In the genomic region with DNA sequence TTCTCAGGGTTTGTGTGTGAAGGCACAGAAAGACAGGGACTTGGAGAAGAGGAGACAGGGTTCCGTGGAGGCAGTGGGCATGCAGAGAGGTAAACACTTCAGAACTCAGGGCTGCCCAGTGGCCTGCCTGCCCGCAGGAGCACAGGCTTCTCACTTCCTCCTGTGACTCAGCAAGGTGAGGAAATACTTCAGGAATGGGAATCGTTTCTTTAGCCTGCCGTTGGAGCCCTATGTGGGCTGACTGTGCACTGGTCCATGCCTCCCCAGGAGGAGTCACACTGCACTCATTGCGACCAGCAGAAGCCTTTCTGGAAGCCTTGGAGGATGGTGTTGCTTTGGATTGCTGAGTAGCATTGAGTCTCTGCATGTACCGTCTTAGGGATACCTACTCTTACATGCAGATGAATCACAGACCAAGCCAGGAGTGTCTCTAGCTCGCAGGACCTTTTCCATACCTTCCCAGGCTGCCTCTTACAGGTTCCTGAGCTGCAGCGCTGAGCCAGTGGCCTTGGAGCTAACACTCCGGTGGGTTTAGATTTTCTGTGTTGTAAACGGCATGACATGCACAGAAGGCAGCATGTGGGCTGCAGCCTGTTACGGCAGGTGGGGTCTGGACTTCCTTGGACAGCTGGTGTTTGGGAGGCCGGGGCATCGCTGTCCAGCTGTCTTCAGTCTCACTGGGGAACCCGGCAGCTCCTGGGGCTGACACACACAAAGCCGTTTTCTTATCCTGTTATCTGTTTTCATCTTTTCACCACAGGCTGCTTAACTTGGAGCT, we compare ENCODE assay signal across 13 mouse cellular contexts. TPM values are rescaled to one million over a fixed set of nuclear protein-coding genes. Genes with fewer than 3 reads are reported as not detected.
DNase-seq lines count a peak whose midpoint lies in the region; ATAC-seq and TF ChIP-seq lines count a peak whose summit lies in the region.
"Had no signal": no experiment of that assay in that cellular context is flagged by ENCODE, and none has a peak within 500 bp of the region (broad histone marks: within the 10 kb centered on the region; RNA-seq: fewer than 3 reads in every experiment).

No protein-coding gene starts in this region.

- H3K9me3 ChIP-seq in kidney, embryonic 15.5 days (replicated peaks) = no peaks in the 10 kb centered on the region
- H3K9me3 ChIP-seq in hindbrain, embryonic 16.5 days (ENCODE audit: control insufficient read depth, low read length) = no peaks in the 10 kb centered on the region
- no peaks in the 10 kb centered on the region for H3K9me3 ChIP-seq in neural tube, embryonic 11.5 days (ENCODE audit: control insufficient read depth, low read length)
- H3K9me3 ChIP-seq in heart, embryonic 10.5 days = no peaks in the 10 kb centered on the region
- H3K9me3 ChIP-seq: embryonic facial prominence, embryonic 12.5 days; lung, embryonic 15.5 days had no signal

- H3K4me2 ChIP-seq in kidney, embryonic 15.5 days = no peak overlapping the region
- no peak overlapping the region for H3K4me2 ChIP-seq in hindbrain, embryonic 16.5 days (ENCODE audit: low read length)
- H3K4me2 ChIP-seq in neural tube, embryonic 11.5 days (ENCODE audit: low read depth) = no peak overlapping the region
- H3K4me2 ChIP-seq: embryonic facial prominence, embryonic 12.5 days; heart, embryonic 11.5 days; lung, embryonic 15.5 days had no signal

- no peak for TF ChIP-seq CTCF in cerebellum, adult 2 months (IDR thresholded peaks at IDR 0.05; ENCODE audit: borderline replicate concordance, insufficient read depth, low read depth, low read length)

- no peaks in the 10 kb centered on the region for H3K27me3 ChIP-seq in kidney, embryonic 15.5 days
- H3K27me3 ChIP-seq in hindbrain, embryonic 16.5 days (replicated peaks; ENCODE audit: control insufficient read depth, insufficient read depth, low read length) = no peaks in the 10 kb centered on the region
- H3K27me3 ChIP-seq in neural tube, embryonic 11.5 days (ENCODE audit: control insufficient read depth, insufficient read depth, low read length) = no peaks in the 10 kb centered on the region
- no peaks in the 10 kb centered on the region for H3K27me3 ChIP-seq in cerebellum, adult 2 months (ENCODE audit: control insufficient read depth, insufficient read depth, low read length)
- no peaks in the 10 kb centered on the region; the same call in none of the 2 replicates for H3K27me3 ChIP-seq in heart, embryonic 10.5 days (ENCODE audit: insufficient read depth, poor library complexity, severe bottlenecking)
- H3K27me3 ChIP-seq: embryonic facial prominence, embryonic 12.5 days; lung, embryonic 15.5 days had no signal

- H3K27ac ChIP-seq in kidney, embryonic 15.5 days = peak overlapping the region; percentile 19; the same call in 1 of the 2 replicates
- H3K27ac ChIP-seq in hindbrain, embryonic 16.5 days (ENCODE audit: low read depth, low read length) = peak overlapping the region; percentile 56
- no peak overlapping the region for H3K27ac ChIP-seq in neural tube, embryonic 11.5 days (ENCODE audit: low read depth, low read length)
- H3K27ac ChIP-seq in cerebellum, adult 2 months (ENCODE audit: insufficient read depth, low read length) = no peak overlapping the region
- no peak overlapping the region for H3K27ac ChIP-seq in heart, embryonic 10.5 days
- H3K27ac ChIP-seq: embryonic facial prominence, embryonic 12.5 days; lung, embryonic 15.5 days had no signal

- no peak overlapping the region for H3K9ac ChIP-seq in kidney, embryonic 15.5 days
- no peak overlapping the region for H3K9ac ChIP-seq in hindbrain, embryonic 16.5 days (ENCODE audit: low read depth, low read length)
- H3K9ac ChIP-seq in neural tube, embryonic 11.5 days (ENCODE audit: low read length) = no peak overlapping the region
- H3K9ac ChIP-seq: embryonic facial prominence, embryonic 12.5 days; lung, embryonic 15.5 days had no signal

- TF ChIP-seq POLR2A in cerebellum, adult 2 months (IDR thresholded peaks at IDR 0.05; ENCODE audit: borderline replicate concordance, insufficient read depth, low read length) = no peak

- no peak for DNase-seq in kidney, adult 8-10 months
- peak; percentile 47 for DNase-seq in embryo, embryonic 11 days
- peak; percentile 47 for DNase-seq in neural tube, embryonic 11.5 days (ENCODE audit: low spot score)
- no peak for DNase-seq in liver
- no peak for DNase-seq in cerebellum, adult 2 months
- DNase-seq in heart, embryonic 10.5 days (ENCODE audit: low spot score) = no peak
- DNase-seq: adrenal gland, postnatal 14 days; kidney, postnatal 10 days had no signal

- H3K4me3 ChIP-seq in kidney, embryonic 15.5 days (replicated peaks) = no peak overlapping the region
- H3K4me3 ChIP-seq in hindbrain, embryonic 16.5 days (ENCODE audit: low read length) = no peak overlapping the region
- H3K4me3 ChIP-seq in neural tube, embryonic 11.5 days (ENCODE audit: low read depth, low read length) = no peak overlapping the region
- no peak overlapping the region for H3K4me3 ChIP-seq in cerebellum, adult 2 months (replicated peaks; ENCODE audit: insufficient read depth, low read depth, low read length)
- H3K4me3 ChIP-seq in heart, embryonic 10.5 days = no peak overlapping the region
- H3K4me3 ChIP-seq: embryonic facial prominence, embryonic 12.5 days; lung, embryonic 15.5 days had no signal

- WGBS in kidney, embryonic 15.5 days = 46% methylated on average over 15 of the region's 15 CpGs
- WGBS in hindbrain, embryonic 16.5 days = 46% methylated on average over 15 of the region's 15 CpGs
- WGBS in neural tube, embryonic 11.5 days = 58% methylated on average over 15 of the region's 15 CpGs
- WGBS in cerebellum, adult 2 months = 32% methylated on average over 15 of the region's 15 CpGs
- 53% methylated on average over 15 of the region's 15 CpGs for WGBS in heart, embryonic 10.5 days

- ATAC-seq in kidney, embryonic 15.5 days (replicated peaks; ENCODE audit: low FRiP score) = no peak
- ATAC-seq in hindbrain, embryonic 16.5 days = peak; percentile 75
- no peak for ATAC-seq in neural tube, embryonic 11.5 days (ENCODE audit: insufficient read depth, low FRiP score, low TSS enrichment)

- no peaks in the 10 kb centered on the region for H3K36me3 ChIP-seq in kidney, embryonic 15.5 days
- no peaks in the 10 kb centered on the region for H3K36me3 ChIP-seq in hindbrain, embryonic 16.5 days (ENCODE audit: control insufficient read depth, insufficient read depth, low read length)
- no peaks in the 10 kb centered on the region for H3K36me3 ChIP-seq in neural tube, embryonic 11.5 days (ENCODE audit: control insufficient read depth, insufficient read depth, low read length)
- H3K36me3 ChIP-seq in heart, embryonic 10.5 days = no peaks in the 10 kb centered on the region
- H3K36me3 ChIP-seq: embryonic facial prominence, embryonic 12.5 days; lung, embryonic 15.5 days had no signal

- H3K4me1 ChIP-seq in kidney, embryonic 15.5 days = peaks cover 11% of the 10 kb centered on the region; the same call in 1 of the 2 replicates
- H3K4me1 ChIP-seq in hindbrain, embryonic 16.5 days (ENCODE audit: control insufficient read depth, insufficient read depth, low read depth, low read length) = peaks cover 7% of the 10 kb centered on the region
- H3K4me1 ChIP-seq in neural tube, embryonic 11.5 days (ENCODE audit: control insufficient read depth, insufficient read depth, low read length) = no peaks in the 10 kb centered on the region
- no peaks in the 10 kb centered on the region for H3K4me1 ChIP-seq in cerebellum, adult 2 months (ENCODE audit: control insufficient read depth, insufficient read depth, low read length)
- no peaks in the 10 kb centered on the region for H3K4me1 ChIP-seq in heart, embryonic 10.5 days
- H3K4me1 ChIP-seq: embryonic facial prominence, embryonic 12.5 days; lung, embryonic 15.5 days had no signal

RNA-seq across cellular contexts. Expression of gene Btbd11, which starts 34.4 kb away (rescaled TPM):
- polyA plus RNA-seq in kidney, embryonic 15.5 days (2015; fragmentation: Nextera tagmentation; extraction: Ambion mirVana) = 12.2 and 14.5 TPM in 2 replicates
- 25.4 and 25.7 TPM in 2 replicates for polyA plus RNA-seq in hindbrain, embryonic 16.5 days (2015; fragmentation: Nextera tagmentation; extraction: Ambion mirVana)
- polyA plus RNA-seq in neural tube, embryonic 11.5 days (2014; fragmentation: Nextera tagmentation; extraction: Ambion mirVana) = 6.3 and 6.6 TPM in 2 replicates
- polyA plus RNA-seq in cerebellum, adult 2 months (2012; rRNA removed) = 38.0 and 38.7 TPM in 2 replicates
- 0.96 and 1.5 TPM in 2 replicates for polyA plus RNA-seq in heart, embryonic 10.5 days (2016; fragmentation: Nextera tagmentation; extraction: Ambion mirVana)

Comparison
In these comparisons a context has a peak if more than half of its experiments do, and no peak if none do; other contexts are left out.
1. H3K27ac ChIP-seq: peak in kidney, embryonic 15.5 days (single experiment) and hindbrain, embryonic 16.5 days (single experiment); none in neural tube, embryonic 11.5 days (single experiment), cerebellum, adult 2 months (single experiment) and heart, embryonic 10.5 days (single experiment).
2. DNase-seq: peak in embryo, embryonic 11 days (single experiment) and neural tube, embryonic 11.5 days (single experiment); none in kidney, adult 8-10 months (0 of 2), liver (single experiment), cerebellum, adult 2 months (0 of 2) and heart, embryonic 10.5 days (single experiment).